In genomic region chrX:50580200-50580599, GRCm38 (mm10) we compare ENCODE assay signal across 8 mouse cellular contexts.
DNase-seq lines count a peak whose midpoint lies in the region; ATAC-seq lines count a peak whose summit lies in the region.

No protein-coding gene starts in this region.

- peak; percentile 48 for DNase-seq in gastrocnemius, postnatal 14 days
- DNase-seq in gastrocnemius, postnatal 10 days = no peak
- DNase-seq in urinary bladder, postnatal 25 days (ENCODE audit: low spot score) = peak; percentile 43
- DNase-seq in urinary bladder, postnatal 14 days (ENCODE audit: low spot score) = no peak
- peak; percentile 26 for DNase-seq in liver, embryonic 13.5 days
- DNase-seq in retina, embryonic 14.5 days (ENCODE audit: low spot score) = peak; percentile 66

- no peak for ATAC-seq in heart, embryonic 15.5 days (replicated peaks; ENCODE audit: insufficient number of reproducible peaks, insufficient read depth, low FRiP score, low read depth)
- ATAC-seq in liver, embryonic 13.5 days (ENCODE audit: low read depth) = no peak
- ATAC-seq in activated CD4-positive, CD25-positive, alpha-beta regulatory T cell, adult 4 months = no peak

- no peaks in the 10 kb centered on the region for H3K27me3 ChIP-seq in heart, embryonic 15.5 days
- no peaks in the 10 kb centered on the region for H3K27me3 ChIP-seq in liver, embryonic 13.5 days

- H3K4me2 ChIP-seq in heart, embryonic 15.5 days = peak overlapping the region; percentile 46
- peak overlapping the region; percentile 41; the same call in 1 of the 2 replicates for H3K4me2 ChIP-seq in liver, embryonic 13.5 days

- peaks cover 5% of the 10 kb centered on the region; the same call in 1 of the 2 replicates for H3K36me3 ChIP-seq in heart, embryonic 15.5 days
- peaks cover 11% of the 10 kb centered on the region; the same call in 1 of the 2 replicates for H3K36me3 ChIP-seq in liver, embryonic 13.5 days

- H3K27ac ChIP-seq in heart, embryonic 15.5 days = no peak overlapping the region
- H3K27ac ChIP-seq in liver, embryonic 13.5 days = no peak overlapping the region

- WGBS in heart, embryonic 15.5 days = 58% methylated on average over 7 of the region's 7 CpGs
- 45% methylated on average over 7 of the region's 7 CpGs for WGBS in liver, embryonic 13.5 days (ENCODE audit: insufficient replicate concordance)

- H3K4me1 ChIP-seq in heart, embryonic 15.5 days (replicated peaks) = no peaks in the 10 kb centered on the region
- H3K4me1 ChIP-seq in liver, embryonic 13.5 days (replicated peaks) = no peaks in the 10 kb centered on the region

- H3K9ac ChIP-seq in heart, embryonic 15.5 days = no peak overlapping the region
- H3K9ac ChIP-seq in liver, embryonic 13.5 days = no peak overlapping the region

- intact Hi-C loops in gastrocnemius, postnatal 14 days (cut with DNase I; ENCODE audit: low total_unique reads) = no loop called here

- H3K4me3 ChIP-seq in heart, embryonic 15.5 days = peak overlapping the region; percentile 16
- peak overlapping the region; percentile 12; the same call in 1 of the 2 replicates for H3K4me3 ChIP-seq in liver, embryonic 13.5 days (replicated peaks)

- H3K9me3 ChIP-seq in heart, embryonic 15.5 days (replicated peaks) = no peaks in the 10 kb centered on the region
- no peaks in the 10 kb centered on the region for H3K9me3 ChIP-seq in liver, embryonic 13.5 days (replicated peaks)

Comparison
In these comparisons a context has a peak if more than half of its experiments do, and no peak if none do; other contexts are left out.
1. DNase-seq: peak in gastrocnemius, postnatal 14 days (single experiment), urinary bladder, postnatal 25 days (single experiment), liver, embryonic 13.5 days (single experiment) and retina, embryonic 14.5 days (single experiment); none in gastrocnemius, postnatal 10 days (single experiment) and urinary bladder, postnatal 14 days (single experiment).